Mouse (Mus musculus): ENCODE measurements around the gene Kat2b. TPM values are rescaled to one million over a fixed set of nuclear protein-coding genes. Genes with fewer than 3 reads are reported as not detected.
"Not testable (repeated sequence)": the region's sequence is repeated elsewhere in the genome, so short reads cannot be mapped to it uniquely, and the experiment has no call there.

Gene Kat2b
- total RNA-seq, 2 experiments from 2014 or later, result 53.0 to 66.7 TPM

DNA sequence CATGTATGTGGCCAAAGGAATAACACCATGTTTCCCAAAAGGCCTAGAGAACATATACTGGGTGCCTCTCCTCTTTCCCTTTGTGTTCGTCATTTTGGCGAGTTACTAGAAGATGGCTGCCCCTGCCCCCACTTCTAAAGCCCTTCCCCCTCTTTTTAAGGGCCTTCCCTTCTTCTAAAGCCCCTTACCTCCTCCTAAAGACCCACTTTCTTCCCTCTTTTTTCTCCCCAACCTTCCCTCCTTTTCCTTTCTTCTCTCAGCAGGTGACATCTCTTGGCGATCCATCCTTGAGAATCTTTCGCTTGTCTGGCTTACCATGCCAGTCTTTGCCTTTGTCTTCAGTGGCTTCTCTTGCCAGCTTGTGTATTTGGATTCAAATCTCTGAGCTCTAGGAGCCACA is 31.9 kb downstream of the Kat2b start:
- DNase-seq, result no peak

DNA sequence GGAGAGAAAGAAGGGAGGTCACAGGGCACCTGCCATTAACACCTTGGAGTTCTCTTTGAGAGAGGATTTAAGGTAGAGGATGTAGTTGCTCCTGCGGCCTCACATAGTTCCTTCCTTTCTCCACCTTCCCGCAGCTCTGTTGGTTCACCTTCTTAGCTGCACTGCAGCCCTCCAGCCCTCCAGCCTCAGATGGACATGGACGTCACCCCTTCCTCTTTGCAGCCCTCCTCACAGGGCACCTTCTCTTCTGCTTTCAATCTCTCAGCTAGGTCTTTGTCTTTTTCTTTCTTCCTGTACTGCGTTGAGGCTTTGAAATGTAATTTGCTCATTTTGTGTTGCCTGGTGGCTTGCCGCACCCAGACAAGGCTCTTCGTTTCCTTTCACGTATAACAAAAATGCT is 36.6 kb downstream of the Kat2b start:
- not testable (repeated sequence) for DNase-seq

DNA sequence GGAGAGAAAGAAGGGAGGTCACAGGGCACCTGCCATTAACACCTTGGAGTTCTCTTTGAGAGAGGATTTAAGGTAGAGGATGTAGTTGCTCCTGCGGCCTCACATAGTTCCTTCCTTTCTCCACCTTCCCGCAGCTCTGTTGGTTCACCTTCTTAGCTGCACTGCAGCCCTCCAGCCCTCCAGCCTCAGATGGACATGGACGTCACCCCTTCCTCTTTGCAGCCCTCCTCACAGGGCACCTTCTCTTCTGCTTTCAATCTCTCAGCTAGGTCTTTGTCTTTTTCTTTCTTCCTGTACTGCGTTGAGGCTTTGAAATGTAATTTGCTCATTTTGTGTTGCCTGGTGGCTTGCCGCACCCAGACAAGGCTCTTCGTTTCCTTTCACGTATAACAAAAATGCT is 39.4 kb downstream of the Kat2b start:
- DNase-seq, result not testable (repeated sequence)

DNA sequence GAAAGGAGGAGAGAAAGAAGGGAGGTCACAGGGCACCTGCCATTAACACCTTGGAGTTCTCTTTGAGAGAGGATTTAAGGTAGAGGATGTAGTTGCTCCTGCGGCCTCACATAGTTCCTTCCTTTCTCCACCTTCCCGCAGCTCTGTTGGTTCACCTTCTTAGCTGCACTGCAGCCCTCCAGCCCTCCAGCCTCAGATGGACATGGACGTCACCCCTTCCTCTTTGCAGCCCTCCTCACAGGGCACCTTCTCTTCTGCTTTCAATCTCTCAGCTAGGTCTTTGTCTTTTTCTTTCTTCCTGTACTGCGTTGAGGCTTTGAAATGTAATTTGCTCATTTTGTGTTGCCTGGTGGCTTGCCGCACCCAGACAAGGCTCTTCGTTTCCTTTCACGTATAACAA is 42.3 kb downstream of the Kat2b start:
- DNase-seq, result not testable (repeated sequence)

DNA sequence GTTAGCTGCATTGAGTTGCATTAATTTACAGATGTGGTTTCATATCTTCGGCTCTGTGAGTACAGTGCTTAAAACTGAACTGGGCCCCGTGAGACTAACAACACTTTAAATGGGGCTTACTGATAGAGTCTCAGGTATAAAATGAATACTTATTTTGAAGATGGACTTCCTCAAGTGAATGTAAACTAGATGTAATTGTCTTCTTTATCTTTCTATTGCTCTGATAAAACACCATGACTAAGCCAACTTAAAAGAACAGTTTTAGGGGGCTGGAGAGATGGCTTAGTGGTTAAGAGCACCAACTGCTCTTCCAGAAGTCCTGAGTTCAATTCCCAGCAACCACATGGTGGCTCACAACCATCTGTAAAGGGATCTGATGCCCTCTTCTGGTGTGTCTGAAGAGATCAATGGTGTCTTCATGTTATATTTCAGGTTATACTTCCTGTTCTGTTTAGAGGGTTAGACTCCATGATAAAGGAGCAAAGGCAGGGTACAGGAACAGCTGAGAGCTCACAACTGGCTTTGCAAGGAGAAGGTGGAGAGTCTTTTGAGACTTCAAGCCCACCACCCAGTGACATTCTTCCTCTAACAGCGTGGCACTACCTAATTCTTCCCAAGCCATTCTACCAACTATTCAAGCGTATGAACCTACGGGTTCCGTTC is 50.8 kb downstream of the Kat2b start:
- no peak for DNase-seq

DNA sequence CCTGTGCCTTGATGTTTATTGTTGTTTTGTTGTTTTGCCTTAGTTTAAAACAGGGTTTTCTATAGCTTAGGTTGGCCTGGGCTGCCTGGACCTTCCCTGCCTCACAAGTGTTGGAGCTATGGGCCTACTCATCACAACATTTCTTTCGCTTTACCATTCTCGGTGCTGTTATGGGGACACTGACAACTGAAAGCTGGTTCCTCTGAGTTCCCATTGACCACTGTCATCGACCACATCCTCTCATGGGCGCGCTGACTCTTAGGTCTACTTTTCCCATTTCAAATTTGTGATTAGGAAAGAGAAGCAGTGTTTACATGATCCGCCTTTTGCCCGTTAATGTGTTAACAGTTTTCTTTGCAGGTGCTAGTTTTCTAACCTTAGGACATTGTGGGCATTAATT is 51.7 kb downstream of the Kat2b start:
- DNase-seq, result no peak

DNA sequence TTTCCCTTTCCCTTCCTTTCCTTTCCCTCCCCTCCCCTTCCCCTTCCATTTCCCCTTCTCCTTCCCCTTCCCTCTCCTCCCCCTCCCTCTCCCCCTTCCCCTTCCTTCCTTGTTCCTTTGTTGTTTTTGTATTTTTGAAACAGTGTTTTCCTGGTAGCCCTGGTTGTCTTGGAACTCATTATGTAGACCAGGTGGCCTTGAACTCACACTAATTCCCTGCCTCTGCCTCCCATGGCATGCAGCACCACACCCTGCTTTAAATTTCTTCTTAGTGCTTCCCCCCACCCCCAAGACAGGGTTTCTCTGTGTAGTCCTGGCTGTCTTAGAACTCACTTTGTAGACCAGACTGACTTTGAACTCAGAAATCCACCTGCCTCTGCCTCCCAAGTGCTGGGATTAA is 52.7 kb downstream of the Kat2b start:
- DNase-seq, result no peak

DNA sequence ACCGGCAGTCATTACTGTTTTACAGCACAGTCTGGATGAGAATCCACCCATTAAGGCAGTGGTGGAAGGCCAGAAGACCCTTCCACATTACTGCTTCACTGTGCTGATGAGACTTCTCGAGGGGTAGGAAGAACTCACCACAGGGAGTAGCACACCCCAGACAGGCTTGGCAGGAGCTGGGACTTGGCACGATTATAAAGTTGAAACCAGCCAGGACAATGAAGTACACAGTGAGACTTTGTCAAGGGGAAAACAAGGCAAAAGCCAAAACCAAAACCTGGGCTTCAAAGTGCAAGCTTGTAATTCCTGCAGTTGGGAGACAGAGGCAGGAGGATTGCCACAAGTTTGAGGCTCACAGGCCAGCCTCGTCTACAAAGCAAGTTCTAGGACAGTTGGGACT is 54.0 kb downstream of the Kat2b start:
- DNase-seq, result no peak

DNA sequence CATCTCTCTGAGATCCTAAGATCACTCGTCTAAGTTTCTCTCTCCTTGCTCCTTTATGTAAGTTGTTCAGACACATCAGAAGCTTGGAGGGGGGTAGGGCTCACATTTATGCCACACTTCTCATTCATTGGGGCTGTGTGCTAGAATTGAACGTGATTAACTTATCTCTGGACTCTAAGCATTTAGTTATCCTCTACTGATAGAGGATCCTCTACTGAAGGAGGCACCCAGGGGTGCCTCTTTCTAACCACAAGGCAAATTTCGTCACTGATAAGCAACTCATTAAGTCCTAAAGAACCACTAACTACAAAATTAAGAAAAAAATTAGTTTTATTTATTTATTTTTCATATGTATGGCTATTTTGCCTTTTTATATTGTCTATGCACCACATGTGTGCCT is 55.5 kb downstream of the Kat2b start:
- no peak for DNase-seq

DNA sequence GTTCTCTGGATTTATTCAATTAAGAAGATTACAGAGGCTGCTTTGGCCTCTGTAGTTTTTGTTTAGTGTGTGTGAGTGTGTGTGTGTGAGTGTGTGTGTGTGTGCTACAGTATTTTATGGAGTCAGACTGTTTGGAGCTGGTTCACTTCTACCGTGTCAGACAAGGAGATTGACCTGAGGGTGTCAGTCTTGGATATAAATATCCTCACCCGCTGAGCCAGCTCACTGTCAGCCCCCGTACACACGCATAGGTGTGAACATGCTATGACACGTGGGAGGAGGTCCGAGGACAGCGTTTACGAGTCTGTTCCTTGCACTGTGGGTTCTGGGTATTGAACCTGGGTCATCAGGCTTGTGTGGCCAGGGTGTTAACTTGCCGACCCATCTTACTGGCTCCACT is 57.1 kb downstream of the Kat2b start:
- DNase-seq, result no peak

DNA sequence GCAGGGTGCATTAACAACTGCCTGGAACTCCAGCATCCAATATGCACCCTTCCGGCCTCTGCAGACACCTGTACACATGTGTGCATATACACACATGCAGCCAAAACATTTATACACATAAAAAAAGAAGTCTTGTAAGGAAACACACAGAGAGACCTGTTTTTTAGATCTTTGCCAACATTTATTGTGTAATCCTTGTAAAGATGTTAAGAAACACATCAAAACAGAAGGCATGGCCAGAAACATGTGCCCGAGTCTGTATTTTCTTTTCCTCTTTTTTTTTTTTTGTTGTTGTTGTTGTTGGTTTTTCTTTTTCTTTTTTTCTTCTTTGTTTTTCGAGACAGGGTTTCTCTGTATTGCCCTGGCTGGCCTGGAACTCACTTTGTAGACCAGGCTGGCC is 59.5 kb downstream of the Kat2b start:
- no peak for DNase-seq

DNA sequence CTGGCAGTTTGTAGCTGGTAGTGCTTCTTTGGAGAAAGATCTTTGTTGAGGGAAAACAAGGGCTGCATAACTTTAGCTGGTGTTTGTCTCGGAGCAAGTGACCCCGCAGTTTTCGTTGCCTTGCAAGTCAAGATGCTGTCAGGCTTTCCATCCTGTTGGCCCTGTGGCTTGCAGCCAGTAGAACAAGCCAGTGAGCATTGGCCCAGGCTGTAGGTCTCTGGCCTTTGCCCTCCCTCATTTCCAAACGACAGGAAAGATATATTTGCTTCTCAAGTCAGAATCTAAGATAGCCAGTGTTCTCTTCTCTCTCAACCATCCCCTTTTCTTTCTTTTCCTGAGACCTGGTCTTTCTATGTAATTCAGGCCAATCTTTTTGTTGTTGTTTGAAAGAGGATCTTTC is 60.8 kb downstream of the Kat2b start:
- DNase-seq, result no peak

DNA sequence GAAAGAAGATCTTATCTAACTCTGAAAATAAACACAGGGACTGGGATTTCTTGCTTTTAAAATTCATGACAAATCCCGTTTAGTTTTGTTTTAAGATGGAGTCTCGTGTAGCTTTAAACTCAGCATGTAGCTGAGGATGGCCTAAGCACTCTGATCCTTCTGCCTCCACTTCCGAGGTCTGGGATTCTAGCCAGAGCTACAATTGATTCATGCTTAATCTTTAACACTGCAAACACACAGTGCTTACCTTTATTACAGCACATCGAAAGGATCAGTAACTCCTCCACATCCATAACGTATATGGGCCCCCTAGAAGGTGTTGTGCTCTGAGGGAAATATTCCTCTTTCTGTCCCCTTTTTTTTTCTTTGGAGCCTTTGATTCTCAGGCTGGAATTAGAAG is 61.5 kb downstream of the Kat2b start:
- DNase-seq, result no peak

DNA sequence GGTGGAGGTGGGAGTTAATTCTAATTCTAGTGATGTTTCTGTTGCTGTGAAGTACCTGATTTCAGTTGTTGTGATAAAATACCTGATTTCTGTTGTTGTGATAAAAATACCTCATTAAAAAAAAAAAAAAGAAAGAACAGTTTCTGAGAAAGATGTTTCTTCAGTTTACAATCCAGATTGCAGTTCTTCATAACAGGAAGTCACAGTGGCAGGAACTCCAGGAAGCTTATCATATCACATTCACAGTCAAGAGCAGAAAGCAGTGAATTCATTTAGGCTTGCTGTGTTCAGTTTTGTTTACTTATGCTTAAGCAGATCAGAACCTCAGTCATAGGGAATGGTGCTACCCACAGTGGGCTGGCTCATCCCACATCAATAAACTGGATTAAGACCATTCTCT is 64.7 kb downstream of the Kat2b start:
- DNase-seq, result no peak

DNA sequence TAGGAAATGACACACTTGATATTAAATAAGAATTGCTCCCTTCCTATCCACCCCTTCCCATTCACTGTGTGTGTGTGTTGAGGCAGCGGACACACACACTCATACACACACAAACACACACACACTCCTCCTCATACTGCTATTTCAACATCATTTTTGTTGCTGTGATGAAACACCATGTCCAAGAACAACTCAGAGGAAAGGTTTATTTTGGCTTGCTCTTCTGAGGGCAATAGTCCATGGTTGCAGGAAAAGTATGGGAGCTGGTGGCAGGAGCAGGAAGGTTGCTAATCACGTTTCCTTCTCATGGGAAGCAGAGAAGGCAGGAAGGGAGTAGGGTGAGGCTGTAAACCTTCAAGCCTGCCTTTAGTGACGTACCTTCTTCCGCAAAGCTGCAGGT is 76.7 kb downstream of the Kat2b start:
- no peak for DNase-seq

DNA sequence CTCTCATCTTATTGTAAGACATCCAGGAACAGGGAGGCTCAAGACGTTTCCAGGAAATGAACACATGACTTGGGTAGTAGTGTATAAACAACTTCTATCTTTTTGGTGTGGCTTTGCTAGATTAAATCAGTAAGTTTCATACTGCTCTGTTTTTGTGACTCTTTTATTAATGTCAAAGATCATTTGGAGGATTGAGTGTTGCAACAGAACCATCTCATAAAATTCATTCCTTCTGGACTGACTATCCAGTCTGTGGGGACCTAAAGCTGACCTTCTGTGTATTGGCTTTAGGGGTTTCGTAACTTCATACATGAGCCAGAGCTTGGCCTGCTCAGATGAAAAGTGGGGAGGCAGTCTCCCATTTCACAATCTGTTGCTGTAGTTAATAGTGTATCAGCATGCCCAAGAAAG is 83.6 kb downstream of the Kat2b start:
- DNase-seq, result peak; percentile 15

DNA sequence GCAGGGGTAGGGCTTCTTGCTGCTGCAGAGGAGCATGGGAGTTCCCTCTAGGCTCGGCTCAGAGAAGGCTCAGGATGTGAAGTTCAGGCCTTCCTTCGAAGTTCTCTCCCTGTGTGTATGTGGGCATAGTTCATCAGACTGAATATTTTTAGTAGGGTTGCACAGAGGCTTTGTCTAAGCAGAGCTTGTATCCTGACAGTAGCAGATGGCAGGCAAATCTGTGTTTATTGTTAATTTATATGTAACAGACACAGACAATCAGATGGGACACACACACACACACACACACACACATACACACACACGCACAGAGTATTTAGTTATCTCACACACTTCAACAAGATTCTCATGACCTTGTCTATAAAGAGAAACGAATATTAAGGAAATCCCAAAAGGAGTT is 87.9 kb downstream of the Kat2b start:
- no peak for DNase-seq

DNA sequence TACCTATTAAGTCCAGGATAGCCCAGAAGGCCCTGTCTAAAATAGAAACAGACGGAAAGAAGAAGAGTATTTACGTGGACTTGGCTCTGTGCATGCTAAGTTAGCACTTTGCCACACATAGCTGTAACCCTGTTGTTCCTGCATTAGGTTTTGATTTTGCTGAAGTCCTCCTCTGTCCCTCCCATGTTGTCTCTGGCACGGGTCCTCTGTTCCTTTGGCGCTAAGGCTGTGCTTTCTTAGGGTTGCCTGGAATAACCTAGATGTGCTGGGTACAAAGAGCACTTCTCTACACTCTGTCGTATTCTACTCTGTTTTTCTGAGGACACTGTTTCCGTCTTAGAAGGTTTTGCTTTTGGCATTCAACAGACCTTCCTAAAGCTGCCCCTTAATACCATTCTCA is 88.4 kb downstream of the Kat2b start:
- DNase-seq, result no peak

DNA sequence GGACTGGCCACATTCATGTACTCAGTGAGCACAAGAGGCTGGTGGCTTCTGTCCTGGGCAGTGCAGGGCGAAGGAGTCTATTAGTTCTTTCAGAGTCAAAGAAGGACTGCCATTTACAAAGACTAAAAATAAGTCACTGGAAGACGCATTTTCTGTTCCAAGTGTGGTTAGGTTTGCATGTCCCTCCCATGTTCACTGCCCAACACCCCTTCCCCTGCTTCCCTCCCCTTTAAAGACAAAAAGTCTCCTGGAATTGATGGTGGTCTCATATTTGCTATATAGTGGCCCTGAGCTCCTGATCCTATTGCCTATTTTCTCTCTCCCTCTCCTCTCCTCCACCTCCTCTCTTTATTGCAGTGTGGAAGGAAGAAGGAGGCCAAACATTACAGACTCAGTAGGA is 89.3 kb downstream of the Kat2b start:
- DNase-seq, result no peak

DNA sequence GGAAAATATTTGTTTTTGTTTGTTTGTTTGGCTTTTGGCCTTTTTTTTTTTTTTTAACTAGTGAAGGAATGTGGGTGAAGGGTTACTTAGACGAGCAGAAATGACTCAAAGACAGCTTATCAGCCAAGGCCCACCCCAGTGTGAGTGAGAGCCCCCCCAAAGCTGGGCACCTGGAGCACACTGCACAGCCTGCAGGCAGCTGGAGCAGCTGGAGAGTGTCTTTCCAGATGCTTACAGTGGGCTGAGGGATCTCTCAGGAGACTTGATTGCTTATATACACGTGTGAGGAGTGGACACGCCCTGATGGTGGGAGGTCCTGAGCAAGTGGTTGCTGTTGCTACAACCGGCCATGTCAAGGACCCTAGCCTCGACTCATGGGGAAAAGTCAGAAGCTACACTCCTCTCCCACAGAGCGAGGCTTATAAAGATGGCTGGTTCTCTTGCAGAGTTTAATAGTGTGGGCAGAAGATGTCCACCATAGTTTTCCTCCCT is 89.8 kb downstream of the Kat2b start:
- no peak for DNase-seq

DNA sequence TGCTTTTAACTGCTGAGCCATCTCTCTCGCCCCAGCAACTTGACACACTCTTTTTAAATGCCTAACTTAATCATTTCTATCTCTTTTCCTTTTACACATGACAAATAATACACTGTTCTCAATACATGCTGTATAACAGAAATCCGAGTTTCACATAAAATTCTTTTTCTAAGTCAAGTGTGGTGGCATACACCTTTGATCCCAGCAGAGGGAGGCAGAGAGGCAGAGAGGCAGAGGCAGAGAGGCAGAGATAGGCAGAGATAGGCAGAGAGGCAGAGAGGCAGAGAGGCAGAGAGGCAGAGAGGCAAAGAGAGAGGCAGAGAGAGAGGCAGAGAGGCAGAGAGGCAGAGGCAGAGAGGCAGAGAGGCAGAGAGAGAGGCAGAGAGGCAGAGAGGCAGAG is 90.7 kb downstream of the Kat2b start:
- DNase-seq, result not testable (repeated sequence)

DNA sequence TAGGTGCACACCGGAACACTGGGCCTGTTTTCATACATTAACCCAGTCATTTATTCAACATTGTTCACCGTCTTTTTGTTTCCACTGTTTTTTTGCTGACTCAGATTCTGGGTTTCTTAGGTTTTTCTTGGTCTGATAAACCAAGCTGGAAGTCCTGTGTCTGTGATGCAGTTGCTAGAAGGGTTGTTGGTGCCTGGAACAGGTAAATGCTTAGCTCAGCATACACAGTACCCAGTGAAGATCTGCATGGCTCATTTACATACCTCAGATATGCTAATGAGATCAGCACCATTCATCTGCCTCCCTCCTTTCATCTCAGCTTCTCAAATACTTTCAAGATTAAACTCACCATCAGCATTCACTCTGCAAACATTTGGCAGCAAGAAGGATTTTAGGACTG is 92.0 kb downstream of the Kat2b start:
- no peak for DNase-seq

DNA sequence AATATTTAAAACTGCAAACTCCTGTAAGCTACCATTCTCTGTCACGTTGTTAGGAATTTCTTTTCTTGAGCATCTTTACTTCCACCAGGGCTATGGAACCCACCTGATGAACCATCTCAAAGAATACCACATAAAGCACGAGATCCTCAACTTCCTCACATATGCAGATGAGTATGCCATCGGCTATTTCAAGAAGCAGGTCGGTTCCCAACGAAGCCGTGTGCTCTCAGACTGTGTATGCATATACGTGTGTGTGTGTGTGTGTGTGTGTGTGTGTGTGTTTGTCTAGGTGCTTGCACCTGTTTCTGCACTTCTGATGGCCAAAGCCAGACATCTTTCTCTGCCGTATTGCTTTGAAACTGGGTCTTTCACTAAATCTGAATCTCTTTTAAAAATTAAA is 92.6 kb downstream of the Kat2b start:
- DNase-seq, result no peak

DNA sequence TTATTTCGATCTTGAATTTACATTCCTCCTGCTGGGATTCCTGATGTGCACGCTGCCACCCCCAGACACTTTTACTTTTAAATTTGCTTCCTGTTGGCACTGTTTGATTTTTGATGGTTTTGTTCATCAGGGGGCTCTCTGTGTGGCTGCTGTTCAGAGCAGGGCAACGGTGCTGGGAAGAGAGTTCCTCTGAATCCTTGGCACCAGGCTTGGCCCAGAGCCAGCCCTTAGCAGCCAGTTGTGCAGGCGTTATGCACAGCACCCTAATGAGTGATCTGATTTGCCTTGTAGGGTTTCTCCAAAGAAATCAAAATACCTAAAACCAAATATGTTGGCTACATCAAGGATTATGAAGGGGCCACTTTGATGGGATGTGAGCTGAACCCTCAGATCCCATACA is 93.1 kb downstream of the Kat2b start:
- DNase-seq, result no peak
